Mouse (Mus musculus) left cerebral cortex, adult 6 months (tissue): ENCODE data around the gene Sh3d19. TPM values are rescaled to one million over a fixed set of nuclear protein-coding genes. Genes with fewer than 3 reads are reported as not detected.

Experiments
- long read RNA-seq, 2 experiments: library from polyadenylated mRNA; unstranded; transcript quantifications; one replicate each; pipeline ENCODE4 v2.0.0; 2019 to 2020
- polyA plus RNA-seq: library from polyadenylated mRNA; unstranded; fragments of <200 nt; fragmentation: Nextera tagmentation; gene quantifications from 2 replicates; pipeline ENCODE4 v1.2.3, GENCODE M21; 2021

Sh3d19 gene
- polyA plus RNA-seq = 1.2 and 10.0 TPM in 2 replicates
- long read RNA-seq, experiment 1, partial matches to known transcripts = 4 of 7 reads
- long read RNA-seq, experiment 1, other reads (novel, unspliced or antisense) = 2 of 7 reads
- long read RNA-seq, experiment 2, partial matches to known transcripts = 0 of 5 reads
- long read RNA-seq, experiment 2, other reads (novel, unspliced or antisense) = 2 of 5 reads

DNA sequence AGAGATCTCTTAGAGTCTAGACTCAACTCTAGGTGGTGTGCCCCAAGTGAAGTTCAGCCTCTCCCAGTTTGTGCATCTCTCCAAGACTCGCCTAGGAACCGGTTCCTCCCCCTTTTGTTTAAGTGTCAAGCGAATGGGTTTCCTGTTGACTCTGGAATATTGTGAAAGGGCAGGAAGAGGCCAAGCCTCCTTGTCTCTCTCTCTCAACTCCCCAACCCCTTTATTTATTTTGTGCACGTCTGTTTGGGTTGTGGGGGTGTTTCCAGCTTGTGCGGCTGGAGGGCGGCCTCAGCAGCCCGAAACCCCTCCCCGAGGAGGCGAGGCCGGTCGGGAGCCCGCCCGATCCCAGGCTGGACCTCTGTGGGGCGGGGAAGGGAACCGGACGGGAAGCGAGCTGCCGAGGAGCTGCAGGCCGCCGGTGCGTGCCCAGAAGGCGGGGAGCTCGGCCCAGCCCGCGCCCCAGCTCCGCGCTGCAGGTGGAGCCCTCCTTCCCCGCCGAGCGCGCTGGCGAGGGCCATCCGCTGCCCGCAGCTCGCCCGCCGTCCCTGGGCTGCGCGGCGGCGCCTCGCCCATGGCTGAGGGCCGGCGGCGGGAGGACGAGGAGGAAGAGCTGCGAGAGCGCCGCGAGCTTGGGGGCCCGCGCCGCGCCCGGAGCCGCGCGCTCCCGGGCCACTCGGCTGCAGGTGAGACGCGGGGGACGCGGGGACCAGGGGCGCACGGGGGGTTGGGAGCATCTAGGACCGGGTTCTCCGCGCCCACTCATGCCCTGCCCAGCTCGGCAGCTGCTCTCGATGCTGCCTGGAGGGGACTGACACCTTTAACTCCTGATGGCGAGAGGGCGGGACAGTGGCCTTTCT lies at the start of gene Sh3d19:
Gene Sh3d19, plus strand, starts transcription at position 368 of the 857 bp plus-strand sequence.

DNA sequence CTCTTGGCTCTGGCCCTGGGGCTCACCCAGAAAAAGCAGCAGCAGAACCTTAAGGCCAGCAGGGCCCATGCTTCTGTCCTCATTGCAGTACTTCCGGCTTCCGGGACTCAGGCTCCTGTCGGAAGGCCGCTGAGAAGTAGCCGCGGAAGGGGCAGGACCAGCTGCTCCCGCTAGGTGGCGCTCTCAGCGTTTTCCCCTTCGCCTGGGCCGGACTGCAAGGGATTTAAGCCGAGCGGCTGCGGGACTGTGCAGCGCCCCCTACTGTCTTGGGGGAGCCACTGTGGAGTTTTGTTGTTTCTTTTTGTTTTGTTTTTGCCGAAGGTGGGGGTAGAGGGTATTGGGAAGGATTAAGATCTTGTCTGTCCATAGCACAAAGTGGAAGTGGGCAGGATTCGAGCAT lies 31.5 kb downstream of the Sh3d19 start, which contains the start of gene Prss48:
Gene Prss48, minus strand, starts transcription at position 69 of the 400 bp plus-strand sequence.

GRCm38 (mm10) chr3:86142263-86142933 lies 171.5 kb downstream of the Sh3d19 start, which contains the start of gene Rps3a1:
TSS of gene Rps3a1 (minus strand) at chr3:86142702.

Other genes starting within 250 kb of the Sh3d19 start
- gene Fam160a1, start 153.8 kb upstream of the Sh3d19 start, polyA plus RNA-seq = 0.77 and 0.89 TPM in 2 replicates
- gene Glt28d2, start 83.6 kb upstream of the Sh3d19 start, polyA plus RNA-seq = 0.29 and 0.33 TPM in 2 replicates
- 0.63 TPM in 1 of 2 replicates, not detected in the other for gene Gm37240, start 83.6 kb upstream of the Sh3d19 start, polyA plus RNA-seq
- not detected in 2 replicates for gene Prss48, start 31.4 kb downstream of the Sh3d19 start, polyA plus RNA-seq
- gene Rps3a1, start 171.6 kb downstream of the Sh3d19 start, polyA plus RNA-seq = 1,563 and 1,626 TPM in 2 replicates